Mouse (Mus musculus) frontal cortex, adult (tissue): ENCODE data around the gene Adamts12.
A peak's percentile ranks its signal among the peaks of the same experiment; 100 is the strongest.

Source experiments
- ATAC-seq: cut with Nextera tagmentation; 2 replicates; pipeline ENCODE4 v1.9.2; 2017; ENCODE audit warnings: mild to moderate bottlenecking, moderate library complexity, mixed read lengths; ENCODE audit not compliant: low TSS enrichment

Adamts12 gene

DNA sequence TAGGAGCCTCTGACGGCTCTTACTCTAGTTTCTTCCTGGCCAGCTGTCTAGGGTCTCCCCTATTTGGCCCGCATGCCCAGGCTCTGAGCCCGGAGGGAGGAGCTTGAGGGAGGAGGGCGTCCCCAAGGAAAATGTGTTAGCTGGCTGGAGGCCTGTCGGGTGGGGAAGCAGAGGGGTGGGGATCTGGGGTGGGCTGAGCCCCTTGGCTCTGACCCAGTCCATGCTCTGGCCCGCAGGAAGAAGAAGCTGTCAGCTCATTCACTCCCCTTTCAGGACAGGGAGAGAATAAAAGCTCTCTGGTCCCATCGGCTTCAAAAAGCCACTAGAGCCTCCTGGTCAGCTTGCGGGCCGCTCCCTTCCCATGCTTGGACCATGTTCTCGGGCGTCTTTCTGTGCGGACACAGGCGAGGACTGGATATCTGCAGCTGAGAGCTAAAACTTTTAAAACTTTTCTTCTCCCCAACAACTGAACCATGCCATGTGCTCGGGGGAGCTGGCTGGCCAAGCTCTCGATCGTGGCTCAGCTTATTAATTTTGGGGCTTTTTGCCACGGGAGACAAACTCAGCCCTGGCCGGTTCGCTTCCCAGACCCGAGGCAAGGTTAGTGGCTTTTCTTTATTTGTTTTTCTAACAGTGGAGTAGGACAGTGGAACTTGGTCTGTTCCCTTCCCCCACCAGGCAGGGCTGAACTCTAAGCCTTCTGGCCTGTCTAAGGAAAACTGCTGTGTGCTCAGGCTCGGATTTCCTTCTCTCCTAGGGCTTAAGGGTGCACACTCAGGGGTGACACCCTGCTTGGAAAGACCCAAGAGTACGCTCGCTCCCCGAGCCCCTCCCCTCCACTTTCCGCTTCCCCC, at the start of gene Adamts12:
Gene Adamts12, plus strand, starts transcription at position 233 of the 854 bp plus-strand sequence.
- ATAC-seq, result 0 out of 2 replicates have a peak, but pooled peaks have one; percentile 6

DNA sequence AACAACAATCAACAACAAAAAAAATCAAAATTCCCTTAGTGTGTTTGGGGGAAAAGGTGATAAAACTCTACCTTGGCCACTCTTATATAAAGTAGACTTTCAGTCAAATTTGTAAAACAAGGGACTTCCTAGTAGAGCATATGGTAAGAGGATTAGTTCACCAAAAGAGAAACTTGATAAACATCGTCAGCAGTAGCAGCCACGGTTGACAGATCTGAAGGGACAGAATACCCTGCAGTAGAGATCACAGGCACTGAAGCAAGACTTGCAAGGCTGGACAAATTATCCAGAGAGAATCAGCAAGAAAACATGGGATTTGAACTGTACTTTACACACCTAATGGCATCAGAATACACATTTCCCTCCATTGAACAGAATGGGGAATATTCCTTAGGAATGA, 49.7 kb upstream of the Adamts12 start:
- ATAC-seq, result no peak

DNA sequence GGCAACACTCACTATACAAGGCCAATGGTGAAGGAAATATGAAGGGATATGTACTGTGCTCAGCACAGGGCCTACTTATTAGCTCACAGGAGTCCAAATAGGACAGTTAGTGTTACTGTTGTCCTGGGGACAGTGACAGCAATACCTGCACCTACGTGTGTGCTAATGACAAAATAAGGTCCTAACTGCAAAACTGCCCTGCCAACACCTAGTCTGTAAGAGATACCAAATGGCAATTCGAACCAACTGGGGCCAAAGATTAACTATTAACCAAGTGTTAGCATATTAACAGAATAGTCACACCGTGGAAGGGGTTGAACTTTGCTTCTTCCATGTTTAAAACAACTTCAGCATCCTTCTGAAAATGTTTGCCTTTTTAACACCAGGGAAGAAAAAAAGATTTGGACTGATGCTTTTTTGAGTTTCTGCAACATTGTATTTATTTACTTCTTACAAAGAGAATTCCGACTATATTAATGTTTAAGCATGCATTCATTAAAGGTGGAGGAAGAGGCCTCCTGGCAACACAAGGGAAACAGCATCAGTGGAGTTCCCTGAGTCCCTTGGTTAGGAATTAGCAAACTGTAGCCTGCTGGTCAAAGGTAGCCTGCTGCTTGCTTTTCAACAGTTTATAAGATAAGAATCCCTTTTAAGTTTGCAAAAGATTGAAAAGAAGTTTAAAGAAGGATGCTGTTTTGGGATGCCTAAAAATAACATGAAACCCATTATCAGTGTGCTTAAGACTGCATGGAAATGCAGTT, 37.6 kb upstream of the Adamts12 start:
- ATAC-seq, result no peak

DNA sequence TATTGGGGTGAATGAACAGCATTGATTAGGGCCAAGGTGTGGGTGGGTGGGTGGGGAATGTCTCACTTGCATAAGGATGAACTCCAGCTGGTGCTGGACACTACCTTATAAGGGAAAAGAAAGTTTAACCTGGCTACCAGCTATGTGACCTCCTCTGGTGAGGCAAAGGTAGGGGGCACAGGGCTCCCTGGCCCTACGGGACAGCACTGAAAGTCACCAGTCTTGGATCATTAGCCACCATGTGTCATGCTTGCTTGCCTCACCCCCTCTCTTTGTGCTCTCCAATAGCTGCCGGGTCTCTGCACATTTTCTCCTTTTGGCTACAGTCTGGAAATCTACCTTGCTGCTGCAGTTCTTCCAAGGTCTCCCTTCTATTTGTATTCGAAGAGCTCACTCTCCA, 34.4 kb upstream of the Adamts12 start:
- no peak for ATAC-seq

DNA sequence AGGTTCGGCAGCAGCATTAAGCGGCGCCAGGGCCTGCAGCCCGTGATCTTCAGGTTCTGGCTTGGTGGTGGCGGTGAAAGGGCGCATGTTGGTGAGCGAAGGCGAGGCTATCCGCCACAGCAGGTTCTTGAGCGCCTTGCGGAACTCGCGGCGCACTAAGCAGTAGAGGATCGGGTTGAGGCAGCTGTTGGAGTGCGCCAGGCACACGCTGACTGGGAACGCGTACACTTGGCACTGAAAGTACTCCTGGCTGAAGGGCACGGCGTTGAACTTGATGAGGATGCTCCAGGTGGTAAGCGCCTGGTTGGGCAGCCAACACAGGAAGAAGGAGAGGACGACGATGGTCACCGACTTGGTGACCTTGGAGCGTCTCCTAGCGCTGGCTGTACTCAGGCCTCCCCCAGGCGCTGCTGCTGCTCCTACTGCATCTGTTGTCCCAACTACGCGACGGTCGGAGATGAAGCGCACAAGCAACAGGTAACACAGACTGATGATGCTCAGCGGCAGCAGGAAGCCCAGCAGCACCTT, 28.6 kb upstream of the Adamts12 start:
- ATAC-seq, result no peak

DNA sequence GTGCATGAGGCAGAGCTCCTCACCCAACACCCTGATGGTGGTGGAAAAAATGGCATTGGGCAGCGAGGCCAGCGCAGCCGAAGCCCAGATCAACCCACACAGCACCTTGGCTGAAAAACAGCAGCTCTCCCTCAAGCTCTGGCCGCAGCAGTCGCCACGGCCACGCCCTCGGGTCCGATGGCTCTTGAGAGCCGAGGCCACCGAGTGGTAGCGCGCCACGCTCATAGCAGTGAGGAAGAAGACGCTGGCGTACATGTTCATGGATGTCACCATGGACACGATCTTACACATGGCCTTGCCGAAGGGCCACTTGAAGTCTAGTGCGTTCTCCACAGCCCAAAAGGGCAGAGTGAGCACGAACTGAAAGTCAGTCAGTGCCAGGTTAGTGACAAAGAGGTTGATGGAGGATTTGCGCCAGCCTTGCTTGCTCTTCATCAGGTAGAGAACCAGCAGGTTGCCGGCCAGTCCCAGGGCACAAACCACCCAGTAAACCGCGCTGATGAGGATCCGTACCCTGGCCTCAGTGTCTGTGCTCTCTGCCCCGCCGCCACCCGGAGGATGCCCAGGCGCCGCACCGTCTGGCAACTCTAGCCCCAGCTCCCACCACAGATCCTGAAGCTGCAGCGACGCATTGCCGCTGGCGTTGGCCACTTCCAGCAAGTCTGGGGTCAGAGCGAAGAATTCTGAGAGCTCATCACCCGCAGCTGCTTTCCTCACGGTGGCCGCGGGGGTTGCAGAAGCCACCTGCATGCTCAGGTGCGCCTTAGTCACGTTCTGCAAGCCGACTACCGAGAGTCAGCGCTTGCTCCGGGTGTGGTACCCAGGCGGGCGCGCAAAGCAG, 27.8 kb upstream of the Adamts12 start:
- ATAC-seq, result 0 out of 2 replicates have a peak, but pooled peaks have one; percentile 15

DNA sequence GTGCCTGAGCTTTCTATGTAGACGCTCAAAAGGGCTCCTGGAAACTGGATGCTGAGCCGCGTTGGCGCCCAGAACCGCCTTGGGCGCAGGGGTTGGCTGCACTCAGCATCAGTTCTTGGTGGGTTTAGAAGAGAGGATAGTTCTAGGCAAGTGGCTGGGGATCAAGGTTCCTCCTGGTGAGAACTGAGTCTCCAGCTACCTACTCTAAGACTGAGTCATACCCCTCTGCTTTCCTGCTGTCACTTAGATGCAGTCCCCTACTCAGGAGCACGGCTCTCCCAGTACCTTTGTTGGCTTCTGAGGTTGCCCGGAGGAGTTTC, 27.3 kb upstream of the Adamts12 start:
- ATAC-seq, result 0 out of 2 replicates have a peak, but pooled peaks have one; percentile 18

DNA sequence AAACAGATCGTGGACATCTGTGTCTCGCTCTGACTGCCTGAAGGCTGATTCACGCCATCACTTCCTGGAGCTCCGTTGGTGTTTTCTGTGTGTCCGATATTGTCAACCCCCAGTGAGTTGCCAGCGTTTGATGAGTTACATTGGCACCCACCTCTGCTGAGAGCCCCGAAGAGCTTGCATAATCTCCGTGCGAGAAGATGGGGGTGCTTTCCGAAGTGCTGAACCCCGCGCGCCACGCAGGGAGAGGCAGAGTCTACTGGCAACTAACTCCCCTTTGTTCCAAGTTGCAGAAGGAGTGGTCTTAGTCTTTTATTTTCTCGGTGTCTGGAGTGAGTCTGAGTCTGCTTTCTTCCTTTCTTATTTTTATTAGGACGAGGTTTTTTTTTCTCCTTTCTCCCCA, 26.9 kb upstream of the Adamts12 start, which contains the start of gene Rxfp3:
Gene Rxfp3, minus strand, starts transcription at position 281 of the 400 bp plus-strand sequence.
- ATAC-seq, result 0 out of 2 replicates have a peak, but pooled peaks have one; percentile 9

DNA sequence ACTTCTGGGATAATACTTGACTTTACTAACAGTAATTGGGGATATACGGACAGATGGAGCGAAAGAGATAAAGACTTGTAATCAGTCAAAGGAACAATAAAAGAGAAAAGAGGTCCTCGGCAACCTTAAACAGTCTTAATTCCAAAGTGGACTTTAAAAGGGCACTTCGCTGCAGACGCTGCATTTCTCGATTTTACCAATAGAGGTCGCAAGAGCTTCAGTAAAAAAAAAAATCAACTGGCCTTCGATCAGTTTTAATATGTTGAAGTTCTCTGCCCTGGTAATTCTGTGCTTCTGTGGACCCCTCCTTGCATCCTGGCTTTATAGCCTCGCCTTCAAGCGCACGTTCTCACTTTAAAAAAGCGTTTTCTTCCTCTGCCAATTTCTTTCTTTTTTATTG, 26.1 kb upstream of the Adamts12 start:
- peak; percentile 24; the same call in 1 of the 2 replicates for ATAC-seq

DNA sequence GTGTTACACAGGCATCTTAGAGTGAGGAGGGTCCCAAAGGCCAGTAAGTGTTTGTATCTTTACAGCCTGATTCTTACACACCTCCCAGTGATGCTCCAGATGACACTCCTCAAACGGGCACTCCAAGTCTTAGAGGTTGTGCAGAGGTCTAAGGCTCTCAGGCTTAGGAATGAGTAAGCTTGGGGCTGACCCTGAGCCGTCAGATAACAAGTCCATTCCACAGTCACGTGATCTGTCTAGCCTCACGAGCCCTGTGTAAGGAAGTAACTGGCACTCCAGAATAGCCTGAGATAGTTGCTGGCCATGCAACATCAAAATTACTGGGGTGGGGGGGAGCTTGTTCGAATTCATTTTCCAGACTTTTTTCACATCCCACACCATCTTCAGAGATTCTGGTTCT, 24.5 kb upstream of the Adamts12 start:
- ATAC-seq, result no peak

DNA sequence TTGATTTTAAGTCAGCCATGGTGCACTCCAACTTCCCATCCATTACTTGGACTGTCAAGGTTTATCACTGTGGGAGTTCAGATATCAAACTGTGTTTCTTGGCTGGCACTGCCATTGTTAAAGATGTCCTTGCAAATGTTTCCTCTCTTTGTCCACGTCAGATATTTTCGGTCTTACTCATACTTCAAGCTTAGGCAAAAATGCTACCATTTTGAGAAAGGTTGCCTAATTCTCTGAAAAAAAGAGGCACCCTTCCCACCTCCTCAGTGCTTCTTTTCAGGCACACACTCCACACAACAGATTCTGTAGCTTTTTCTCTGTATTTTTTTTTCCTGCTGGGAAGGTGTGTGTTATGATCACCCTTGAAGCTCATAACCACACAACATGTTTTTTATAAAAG, 23.4 kb upstream of the Adamts12 start:
- ATAC-seq, result no peak

DNA sequence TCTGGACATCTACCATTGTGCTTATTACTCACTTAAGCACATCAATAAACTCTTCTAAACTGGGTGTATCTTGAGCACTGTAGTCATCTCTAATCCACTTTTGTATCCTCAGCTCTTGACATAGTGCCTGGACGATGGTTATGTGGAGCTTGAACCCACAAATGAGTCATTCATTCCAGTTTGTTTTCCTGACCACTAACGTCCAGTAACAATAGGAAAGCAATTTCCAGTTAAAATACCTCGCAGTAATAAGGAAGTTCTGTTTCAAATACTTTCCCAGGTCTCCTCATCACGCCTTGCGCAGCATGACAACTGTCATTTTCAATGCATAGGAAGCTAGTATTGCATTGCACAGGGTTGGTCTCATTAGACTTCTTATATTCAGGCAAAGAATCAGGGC, 21.8 kb upstream of the Adamts12 start:
- no peak for ATAC-seq

DNA sequence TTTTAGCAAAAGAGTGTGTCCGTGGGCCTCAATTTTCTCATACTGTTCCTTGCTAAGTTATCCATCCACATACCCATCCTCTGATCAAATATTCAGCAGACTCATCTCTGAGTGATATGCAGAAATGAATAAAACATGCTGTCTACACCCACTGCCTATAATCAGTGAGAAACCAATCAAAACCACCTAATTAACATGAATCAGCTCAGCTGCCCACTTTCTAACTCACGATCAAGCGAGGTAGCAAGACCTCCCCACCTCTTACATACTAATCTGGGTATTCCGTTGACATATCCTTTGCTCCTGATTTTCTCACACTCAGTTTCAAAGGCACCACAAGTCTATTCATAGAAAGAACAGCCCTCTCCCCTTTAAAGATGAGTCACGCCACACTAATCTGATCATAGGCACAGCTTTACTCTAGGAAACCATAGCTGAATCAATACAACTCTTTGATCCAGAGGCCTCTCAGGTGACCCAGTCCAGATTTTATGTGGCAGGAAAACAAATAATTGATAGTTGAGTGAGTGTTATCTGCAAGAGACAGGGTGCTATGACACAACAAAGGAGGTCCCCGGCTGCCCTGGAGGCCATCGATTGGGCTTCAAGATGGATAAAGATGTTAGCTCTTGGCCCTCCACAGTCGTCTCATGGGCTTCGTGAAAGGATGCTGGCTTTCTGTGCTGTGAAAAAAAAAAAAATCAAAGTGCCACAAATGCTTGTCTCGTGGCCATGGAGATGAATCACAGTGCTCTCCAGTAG, 10.7 kb upstream of the Adamts12 start:
- ATAC-seq, result no peak; the same call in 1 of the 2 replicates

DNA sequence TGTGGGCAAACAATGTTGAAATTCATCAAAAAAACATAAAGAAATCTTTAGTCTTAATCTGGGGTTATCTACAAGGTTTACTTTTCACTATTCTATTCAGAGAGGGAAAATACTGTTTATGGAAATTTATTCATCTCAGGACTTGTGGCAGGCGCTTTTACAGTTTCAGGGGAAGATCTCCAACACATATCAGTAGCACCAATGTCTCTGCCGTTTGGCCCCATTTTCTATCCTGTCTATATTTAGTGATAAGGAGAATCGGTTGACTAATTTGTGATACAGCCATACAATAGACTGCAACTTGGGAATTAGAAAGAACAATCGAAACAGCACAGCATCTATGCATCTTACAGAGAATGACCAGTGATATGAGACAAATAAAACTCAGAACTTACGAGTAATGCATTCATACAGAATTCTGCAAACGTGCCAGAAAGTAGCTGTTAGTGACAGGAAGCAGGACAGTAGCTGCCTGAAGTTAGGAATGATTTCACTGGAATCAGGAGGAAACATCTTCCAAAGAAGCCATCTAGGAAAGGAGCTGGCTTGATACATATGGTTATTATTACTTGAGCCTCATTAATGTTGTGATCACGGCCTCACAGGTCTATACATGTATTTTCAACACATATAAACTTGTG, 10.0 kb upstream of the Adamts12 start:
- ATAC-seq, result no peak

DNA sequence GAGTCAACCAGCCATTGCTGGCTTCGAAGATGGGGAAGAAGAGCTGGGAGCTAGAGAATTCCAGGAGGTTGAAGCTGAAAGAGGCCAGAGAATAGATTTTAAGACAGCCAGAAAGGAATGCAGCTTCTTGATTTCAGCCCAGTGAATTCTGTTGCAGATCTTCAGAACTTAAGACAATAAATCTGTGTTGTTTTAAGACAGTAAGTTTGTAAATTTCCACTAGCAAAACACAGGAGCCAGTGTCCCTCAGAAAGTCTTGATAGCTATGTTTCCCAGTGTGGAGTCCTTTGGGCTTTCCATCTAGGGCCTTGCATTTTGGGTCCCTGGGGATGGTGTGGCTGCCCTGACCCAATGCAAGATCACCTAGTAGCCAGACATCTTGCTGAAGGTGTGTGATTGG, 1.7 kb upstream of the Adamts12 start:
- ATAC-seq, result no peak

DNA sequence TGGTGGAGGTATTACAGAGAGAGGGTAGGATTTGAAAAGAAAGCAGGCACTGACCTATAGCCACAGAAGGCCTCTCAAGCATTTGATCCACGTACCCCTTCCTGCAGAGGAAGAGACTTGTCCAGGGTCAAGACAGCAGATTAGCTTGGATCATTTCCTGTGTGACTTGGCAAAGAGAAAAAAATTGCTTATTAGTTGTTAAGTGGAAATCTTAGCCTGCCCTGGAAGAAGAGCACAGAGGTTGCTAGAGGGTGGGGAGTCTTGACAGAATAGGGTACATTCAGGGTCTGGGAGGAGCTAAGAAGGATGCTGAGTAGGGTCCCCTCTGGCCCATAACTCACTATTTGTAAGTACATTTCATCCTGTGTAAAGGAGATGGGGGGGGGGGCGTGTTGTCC, 431 bp upstream of the Adamts12 start:
- no peak for ATAC-seq

DNA sequence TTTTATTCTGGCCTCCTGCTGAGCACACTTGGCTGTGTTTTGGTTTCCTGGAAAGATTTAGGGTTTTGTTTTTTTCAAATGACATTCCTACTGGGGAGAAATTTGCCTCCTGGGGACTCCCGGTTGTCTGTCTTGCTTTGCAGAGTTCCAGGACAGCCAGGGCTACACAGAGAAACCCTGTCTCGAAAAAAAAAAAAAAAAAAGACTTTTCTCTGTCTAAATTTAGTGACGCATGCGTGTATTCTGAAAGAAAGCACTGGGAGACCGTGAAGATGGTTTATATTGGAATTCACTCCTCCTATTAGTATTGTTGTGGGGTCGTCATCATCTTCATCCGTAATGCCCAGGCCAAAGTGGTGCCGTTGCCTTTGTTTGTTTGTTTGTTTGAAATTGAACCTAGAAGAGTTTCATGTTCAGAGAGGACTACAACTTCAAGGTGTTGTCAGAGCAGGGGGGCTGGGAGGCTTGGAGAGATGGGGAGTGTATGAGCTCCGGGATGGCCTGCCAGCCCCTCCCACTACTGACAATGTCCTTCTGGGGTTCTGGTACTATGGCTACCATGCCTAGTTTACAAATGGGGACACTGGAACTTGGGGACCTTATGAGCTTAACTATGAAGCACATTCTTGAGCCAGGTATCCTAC, 1.1 kb downstream of the Adamts12 start:
- ATAC-seq, result no peak

DNA sequence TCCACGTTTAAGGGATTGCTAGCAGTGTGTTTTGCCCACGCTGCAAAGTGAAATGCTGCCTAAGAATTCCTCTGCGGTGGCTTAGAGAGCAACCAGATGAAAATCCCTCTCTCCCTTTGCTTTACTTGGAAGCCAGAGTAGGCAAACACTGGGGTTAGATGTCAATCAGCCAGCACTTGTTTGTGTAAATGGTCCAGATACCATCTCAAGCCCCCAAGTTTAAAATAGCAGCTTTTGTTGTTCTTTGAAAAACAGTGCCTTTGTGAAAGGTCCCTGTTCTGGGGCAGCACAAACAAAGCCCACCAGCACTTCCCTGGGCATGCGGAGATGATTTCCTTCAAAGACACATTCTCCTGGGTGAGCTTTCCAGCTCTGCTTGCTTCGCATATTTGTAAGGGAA, 1.7 kb downstream of the Adamts12 start:
- ATAC-seq, result no peak

DNA sequence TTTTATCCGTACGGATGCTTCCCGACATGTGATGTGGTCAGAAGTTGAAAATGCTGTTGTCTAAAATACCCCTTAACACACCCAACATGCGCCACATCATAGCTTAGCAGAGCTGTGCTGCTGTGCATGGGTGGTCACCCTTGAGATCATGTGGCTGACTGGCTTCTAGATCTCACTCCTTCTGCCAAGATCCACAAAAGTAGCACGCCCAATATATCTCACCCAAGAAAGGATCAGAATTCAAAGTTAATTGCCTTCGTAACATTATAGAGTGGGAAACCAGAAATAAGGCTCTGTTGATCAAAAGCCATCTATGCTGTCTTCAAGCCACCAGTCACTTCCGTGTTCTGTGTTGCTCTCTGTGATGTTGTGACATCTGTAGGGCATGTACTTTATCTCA, 3.3 kb downstream of the Adamts12 start:
- no peak for ATAC-seq
